Mouse (Mus musculus): ENCODE measurements around the gene Grb2. TPM values are rescaled to one million over a fixed set of nuclear protein-coding genes. Genes with fewer than 3 reads are reported as not detected.

Grb2 gene
- total and polyA plus RNA-seq, 2 experiments from 2014 or later: 68.0 to 159 TPM

- ATAC-seq: no peak
- no peaks in the 10 kb centered on the region for H3K27me3 ChIP-seq (ENCODE audit: insufficient read depth, low read length)
- DNase-seq (ENCODE audit: low spot score): no peak
- no peak overlapping the region for H3K4me2 ChIP-seq (ENCODE audit: low read depth, low read length)
- TF ChIP-seq CTCF (IDR thresholded peaks at IDR 0.05; ENCODE audit: low read depth): no peak
- H3K9me3 ChIP-seq (ENCODE audit: low read length): no peaks in the 10 kb centered on the region
- H3K9ac ChIP-seq (replicated peaks; ENCODE audit: low read length): no peak overlapping the region
- 86% methylated on average over 5 of the region's 5 CpGs for WGBS
- no peaks in the 10 kb centered on the region for H3K36me3 ChIP-seq (ENCODE audit: insufficient read depth, low read length)
- H3K27ac ChIP-seq: no peak overlapping the region
- H3K4me1 ChIP-seq (ENCODE audit: insufficient read depth, low read length): no peaks in the 10 kb centered on the region
- no peak overlapping the region for H3K4me3 ChIP-seq (ENCODE audit: low read length)
Observed at GRCm38 (mm10) chr11:115638498-115639409, 69.6 kb downstream of the Grb2 start.

- DNase-seq (ENCODE audit: low spot score) (no peak), ATAC-seq (no peak)
- WGBS: 81% methylated on average over 3 of the region's 3 CpGs
- no peak overlapping the region for H3K4me2 ChIP-seq (ENCODE audit: low read depth, low read length)
- H3K4me1 ChIP-seq (ENCODE audit: insufficient read depth, low read length): no peaks in the 10 kb centered on the region
- no peaks in the 10 kb centered on the region for H3K9me3 ChIP-seq (ENCODE audit: low read length)
- H3K27me3 ChIP-seq (ENCODE audit: insufficient read depth, low read length): no peaks in the 10 kb centered on the region
- no peaks in the 10 kb centered on the region for H3K36me3 ChIP-seq (ENCODE audit: insufficient read depth, low read length)
- H3K9ac ChIP-seq (replicated peaks; ENCODE audit: low read length): no peak overlapping the region
- TF ChIP-seq CTCF (IDR thresholded peaks at IDR 0.05; ENCODE audit: low read depth): no peak
- no peak overlapping the region for H3K27ac ChIP-seq
- H3K4me3 ChIP-seq (ENCODE audit: low read length): no peak overlapping the region
Observed at GRCm38 (mm10) chr11:115636960-115637359, 71.4 kb downstream of the Grb2 start.

GRCm38 (mm10) chr11:115635484-115635883 is 72.9 kb downstream of the Grb2 start:
- DNase-seq (ENCODE audit: low spot score) (no peak), ATAC-seq (no peak)
- TF ChIP-seq CTCF (IDR thresholded peaks at IDR 0.05; ENCODE audit: low read depth): no peak
- Histone ChIP-seq H3K4me1 (ENCODE audit: insufficient read depth, low read length) (no peaks in the 10 kb centered on the region), H3K27me3 (ENCODE audit: insufficient read depth, low read length) (no peaks in the 10 kb centered on the region), H3K27ac (no peak overlapping the region), H3K4me3 (ENCODE audit: low read length) (no peak overlapping the region), H3K4me2 (ENCODE audit: low read depth, low read length) (no peak overlapping the region), H3K36me3 (ENCODE audit: insufficient read depth, low read length) (no peaks in the 10 kb centered on the region), H3K9me3 (ENCODE audit: low read length) (no peaks in the 10 kb centered on the region), H3K9ac (replicated peaks; ENCODE audit: low read length) (no peak overlapping the region)
- whole genome bisulfite sequencing: 77% methylated on average over 8 of the region's 8 CpGs

GRCm38 (mm10) chr11:115635041-115635440 is 73.4 kb downstream of the Grb2 start:
- Histone ChIP-seq H3K27ac (no peak overlapping the region), H3K9ac (replicated peaks; ENCODE audit: low read length) (no peak overlapping the region), H3K9me3 (ENCODE audit: low read length) (no peaks in the 10 kb centered on the region), H3K4me1 (ENCODE audit: insufficient read depth, low read length) (no peaks in the 10 kb centered on the region), H3K36me3 (ENCODE audit: insufficient read depth, low read length) (no peaks in the 10 kb centered on the region), H3K27me3 (ENCODE audit: insufficient read depth, low read length) (no peaks in the 10 kb centered on the region), H3K4me2 (ENCODE audit: low read depth, low read length) (no peak overlapping the region), H3K4me3 (ENCODE audit: low read length) (no peak overlapping the region)
- no peak for TF ChIP-seq CTCF (IDR thresholded peaks at IDR 0.05; ENCODE audit: low read depth)
- ATAC-seq: no peak
- 85% methylated on average over 8 of the region's 8 CpGs for WGBS
- DNase-seq (ENCODE audit: low spot score): no peak

GRCm38 (mm10) chr11:115634109-115634508 is 74.3 kb downstream of the Grb2 start:
- DNase-seq (ENCODE audit: low spot score) (no peak), ATAC-seq (no peak)
- WGBS: 56% methylated on average over 4 of the region's 4 CpGs
- no peak overlapping the region for H3K4me2 ChIP-seq (ENCODE audit: low read depth, low read length)
- H3K9me3 ChIP-seq (ENCODE audit: low read length): no peaks in the 10 kb centered on the region
- H3K9ac ChIP-seq (replicated peaks; ENCODE audit: low read length): no peak overlapping the region
- no peak overlapping the region for H3K4me3 ChIP-seq (ENCODE audit: low read length)
- no peaks in the 10 kb centered on the region for H3K27me3 ChIP-seq (ENCODE audit: insufficient read depth, low read length)
- H3K36me3 ChIP-seq (ENCODE audit: insufficient read depth, low read length): no peaks in the 10 kb centered on the region
- H3K27ac ChIP-seq: no peak overlapping the region
- no peaks in the 10 kb centered on the region for H3K4me1 ChIP-seq (ENCODE audit: insufficient read depth, low read length)
- TF ChIP-seq CTCF (IDR thresholded peaks at IDR 0.05; ENCODE audit: low read depth): no peak

DNA sequence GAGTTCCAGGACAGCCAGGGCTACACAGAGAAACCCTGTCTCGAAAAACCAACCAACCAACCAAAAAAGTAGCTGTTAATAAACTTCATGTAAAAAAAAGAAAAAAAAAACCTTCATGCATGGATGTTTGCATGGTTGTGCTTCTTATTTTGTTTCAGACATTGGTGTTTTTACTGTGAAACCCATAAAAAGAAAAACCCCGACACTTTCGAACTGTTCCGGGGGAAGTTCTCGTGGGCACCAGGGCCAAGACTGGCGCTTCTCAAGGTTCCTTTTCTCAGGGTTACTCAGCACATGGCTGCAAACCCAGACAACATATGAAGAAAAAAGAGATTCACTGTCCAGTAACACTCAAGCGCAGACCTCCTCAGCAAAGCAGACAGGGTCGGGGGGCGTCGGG is 75.5 kb downstream of the Grb2 start:
- WGBS: 85% methylated on average over 10 of the region's 10 CpGs
- no peak for ATAC-seq
- Histone ChIP-seq H3K4me3 (ENCODE audit: low read length) (no peak overlapping the region), H3K9ac (replicated peaks; ENCODE audit: low read length) (no peak overlapping the region), H3K4me1 (ENCODE audit: insufficient read depth, low read length) (no peaks in the 10 kb centered on the region), H3K36me3 (ENCODE audit: insufficient read depth, low read length) (no peaks in the 10 kb centered on the region), H3K9me3 (ENCODE audit: low read length) (no peaks in the 10 kb centered on the region), H3K27me3 (ENCODE audit: insufficient read depth, low read length) (no peaks in the 10 kb centered on the region), H3K27ac (no peak overlapping the region), H3K4me2 (ENCODE audit: low read depth, low read length) (no peak overlapping the region)
- no peak for TF ChIP-seq CTCF (IDR thresholded peaks at IDR 0.05; ENCODE audit: low read depth)
- DNase-seq (ENCODE audit: low spot score): no peak

DNA sequence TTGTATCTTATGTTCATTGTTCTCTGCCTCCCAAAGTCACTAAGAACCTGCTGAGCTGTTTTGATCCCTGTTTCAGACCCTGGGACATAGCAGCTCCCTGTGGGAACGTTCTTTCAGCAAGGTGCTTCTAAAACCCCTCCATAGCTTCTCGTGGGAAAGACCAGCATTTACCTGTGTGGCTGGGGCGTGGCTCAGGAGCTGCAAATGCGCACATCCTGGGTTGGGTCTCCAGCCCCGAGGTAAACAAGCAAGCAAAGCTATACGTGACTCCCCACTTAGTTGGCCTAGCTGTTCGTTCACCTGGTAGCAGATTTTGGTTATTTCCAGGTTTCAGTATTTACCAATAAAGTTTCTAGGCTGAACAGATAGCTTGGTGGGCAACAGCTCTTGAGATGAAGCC is 76.2 kb downstream of the Grb2 start:
- Histone ChIP-seq H3K36me3 (ENCODE audit: insufficient read depth, low read length) (no peaks in the 10 kb centered on the region), H3K4me3 (ENCODE audit: low read length) (no peak overlapping the region), H3K9me3 (ENCODE audit: low read length) (no peaks in the 10 kb centered on the region), H3K27ac (no peak overlapping the region), H3K27me3 (ENCODE audit: insufficient read depth, low read length) (no peaks in the 10 kb centered on the region), H3K9ac (replicated peaks; ENCODE audit: low read length) (no peak overlapping the region), H3K4me2 (ENCODE audit: low read depth, low read length) (no peak overlapping the region), H3K4me1 (ENCODE audit: insufficient read depth, low read length) (no peaks in the 10 kb centered on the region)
- no peak for ATAC-seq
- no peak for DNase-seq (ENCODE audit: low spot score)
- no peak for TF ChIP-seq CTCF (IDR thresholded peaks at IDR 0.05; ENCODE audit: low read depth)
- WGBS: 71% methylated on average over 7 of the region's 7 CpGs

Measured in hindbrain, postnatal 0 days (tissue).